Mouse (Mus musculus) small intestine, adult 2 months (tissue): Measurements from ENCODE around the gene Susd5.

Source experiments
- CTCF ChIP-seq: fragments of 200-500 bp; IDR thresholded peaks from 2 replicates; pipeline ENCODE4 v1.5.1; 2012; ENCODE audit warnings: low read depth, mild to moderate bottlenecking, control low read depth, inconsistent platforms, low read length, moderate library complexity, mixed read lengths; ENCODE audit not compliant: insufficient replicate concordance, insufficient read length; ENCODE audit errors: extremely low read depth
- POLR2A ChIP-seq: fragments of 200-500 bp; IDR thresholded peaks from 2 replicates; pipeline ENCODE4 v1.6.1; 2012; ENCODE audit warnings: low read depth, mild to moderate bottlenecking, control low read depth, inconsistent platforms, low read length, moderate library complexity

GRCm38 (mm10) chr9:114014034-114014433, 42.9 kb upstream of the Susd5 start:
- TF ChIP-seq CTCF (no peak), POLR2A (no peak)
